Comparison of ENCODE assay signal across 16 mouse cellular contexts in genomic region chr10:41315866-41316265, GRCm38 (mm10). TPM values are rescaled to one million over a fixed set of nuclear protein-coding genes. Genes with fewer than 3 reads are reported as not detected.
"Had no signal": no experiment of that assay in that cellular context is flagged by ENCODE, and none has a peak within 500 bp of the region (broad histone marks: within the 10 kb centered on the region; RNA-seq: fewer than 3 reads in every experiment).

No protein-coding gene starts in this region.

- ATAC-seq: midbrain, embryonic 13.5 days had no signal

- DNase-seq: kidney, adult 2 months; kidney, postnatal 14 days; left cerebral cortex, postnatal 4 days; lung, adult 18-20 months; lung, postnatal 36 days; right cerebral cortex, adult 18-20 months; right cerebral cortex, postnatal 25 days had no signal

- H3K27ac ChIP-seq: kidney, embryonic 15.5 days; limb, embryonic 13.5 days; liver, embryonic 14.5 days; midbrain, embryonic 13.5 days; stomach, postnatal 0 days had no signal

- H3K4me3 ChIP-seq: kidney, embryonic 15.5 days; limb, embryonic 13.5 days; midbrain, embryonic 13.5 days had no signal

- H3K9ac ChIP-seq: kidney, embryonic 15.5 days; limb, embryonic 13.5 days; liver, embryonic 14.5 days; midbrain, embryonic 13.5 days had no signal

- H3K27me3 ChIP-seq: kidney, embryonic 15.5 days; limb, embryonic 13.5 days; midbrain, embryonic 13.5 days had no signal

- H3K9me3 ChIP-seq: kidney, embryonic 15.5 days; limb, embryonic 13.5 days; midbrain, embryonic 13.5 days had no signal

- H3K4me2 ChIP-seq: kidney, embryonic 15.5 days; limb, embryonic 13.5 days; midbrain, embryonic 13.5 days had no signal

- H3K4me1 ChIP-seq: kidney, embryonic 15.5 days; limb, embryonic 13.5 days; midbrain, embryonic 13.5 days had no signal

- H3K36me3 ChIP-seq: kidney, embryonic 15.5 days; limb, embryonic 13.5 days; midbrain, embryonic 13.5 days had no signal

RNA-seq across cellular contexts. Expression of gene Ak9, which starts 12.1 kb away (rescaled TPM):
- total RNA-seq: liver, adult 2 months; megakaryocyte progenitor cell, adult 5-6 weeks had no signal
- polyA plus RNA-seq: large intestine, adult 2 months; limb, embryonic 13.5 days; liver, adult 2 months; liver, embryonic 14.5 days; small intestine, adult 2 months; stomach, postnatal 0 days had no signal
